Mouse (Mus musculus) stomach, embryonic 14.5 days (tissue): ENCODE measurements at regions not wholly inside any gene's neighbourhood (a gene's known extent, or its start where the extent isn't known, plus 50 kb on each side); places are given as distances from the start of the nearest gene placed in this dataset.

Experiments
- ATAC-seq: fragments of 200-750 bp; cut with Nextera tagmentation; 2 replicates; pipeline ENCODE4 v1.8.0; 2017; ENCODE audit warnings: low read depth, moderate TSS enrichment; ENCODE audit not compliant: insufficient number of reproducible peaks, insufficient read depth, low FRiP score
- H3K27ac ChIP-seq: fragments of 300-500 bp; sonication (generic); 2 replicates; pipeline ENCODE4 v1.5.1; 2014; ENCODE audit warnings: mild to moderate bottlenecking, low read length, moderate library complexity, mixed read lengths
- H3K27me3 ChIP-seq: fragments of 300-500 bp; sonication (generic); 2 replicates; pipeline ENCODE4 v1.6.1; 2014; ENCODE audit warnings: low read length, control low read depth, mixed read lengths; ENCODE audit not compliant: control insufficient read depth, insufficient read depth
- H3K36me3 ChIP-seq: fragments of 300-500 bp; sonication (generic); 2 replicates; pipeline ENCODE4 v1.6.1; 2014; ENCODE audit warnings: mild to moderate bottlenecking, control low read depth, low read length, moderate library complexity, mixed read lengths; ENCODE audit not compliant: control insufficient read depth, insufficient read depth
- H3K4me1 ChIP-seq: fragments of 300-500 bp; sonication (generic); 2 replicates; pipeline ENCODE4 v1.6.1; 2014; ENCODE audit warnings: low read length, control low read depth, mixed read lengths; ENCODE audit not compliant: control insufficient read depth, insufficient read depth
- H3K4me2 ChIP-seq: fragments of 300-500 bp; sonication (generic); replicated peaks from 2 replicates; pipeline ENCODE4 v1.6.1; 2014; ENCODE audit warnings: low read depth, low read length, control low read depth
- H3K4me3 ChIP-seq: fragments of 300-500 bp; sonication (generic); 2 replicates; pipeline ENCODE4 v1.5.1; 2014; ENCODE audit warnings: low read depth, low read length, control low read depth
- H3K9ac ChIP-seq: fragments of 300-500 bp; sonication (generic); replicated peaks from 2 replicates; pipeline ENCODE4 v1.6.1; 2014; ENCODE audit warnings: low read depth, mild to moderate bottlenecking, control low read depth, low read length, moderate library complexity, mixed read lengths
- H3K9me3 ChIP-seq: fragments of 300-500 bp; sonication (generic); 2 replicates; pipeline ENCODE4 v1.6.1; 2016; ENCODE audit warnings: low read depth, low read length, control low read depth; ENCODE audit not compliant: control insufficient read depth
- WGBS: fragments of 180-500 bp; shearing (Covaris S2); extraction: QIAGEN DNeasy Blood & Tissue Kit; methylation state at CpG from one replicate; pipeline ENCODE4 v1.1.7; 2014; 5-methylcytosine and 5-hydroxymethylcytosine counted together

- no peaks in the 10 kb centered on the region for H3K36me3 ChIP-seq
- no peak overlapping the region for H3K4me3 ChIP-seq
- H3K4me1 ChIP-seq: peaks cover 3% of the 10 kb centered on the region; the same call in 1 of the 2 replicates
- no peaks in the 10 kb centered on the region for H3K9me3 ChIP-seq
- WGBS: 67% methylated on average over 3 of the region's 3 CpGs
- H3K27ac ChIP-seq: no peak overlapping the region
- H3K27me3 ChIP-seq: no peaks in the 10 kb centered on the region
- no peak overlapping the region for H3K9ac ChIP-seq
- no peak overlapping the region for H3K4me2 ChIP-seq
- ATAC-seq: no peak
Measured at GRCm38 (mm10) chr5:119374861-119375260, 295.6 kb upstream of the Tbx3 start.

- Histone ChIP-seq H3K4me1 (no peaks in the 10 kb centered on the region; the same call in 1 of the 2 replicates), H3K27ac (no peak overlapping the region), H3K36me3 (no peaks in the 10 kb centered on the region), H3K9ac (no peak overlapping the region), H3K4me3 (no peak overlapping the region), H3K4me2 (no peak overlapping the region), H3K27me3 (no peaks in the 10 kb centered on the region), H3K9me3 (no peaks in the 10 kb centered on the region)
- no peak for ATAC-seq
- WGBS: 47% methylated on average over 8 of the region's 8 CpGs
Measured at GRCm38 (mm10) chr5:119378261-119378660, 292.2 kb upstream of the Tbx3 start.

- Histone ChIP-seq H3K4me2 (no peak overlapping the region), H3K9me3 (no peaks in the 10 kb centered on the region), H3K36me3 (no peaks in the 10 kb centered on the region), H3K9ac (no peak overlapping the region), H3K27ac (no peak overlapping the region), H3K27me3 (no peaks in the 10 kb centered on the region), H3K4me1 (no peaks in the 10 kb centered on the region; the same call in 1 of the 2 replicates), H3K4me3 (no peak overlapping the region)
- ATAC-seq: no peak
- WGBS: 62% methylated on average over 6 of the region's 6 CpGs
Measured at GRCm38 (mm10) chr5:119379915-119380432, 290.5 kb upstream of the Tbx3 start.

GRCm38 (mm10) chr5:119381495-119381894 lies 289.0 kb upstream of the Tbx3 start:
- Histone ChIP-seq H3K4me3 (no peak overlapping the region), H3K27me3 (no peaks in the 10 kb centered on the region), H3K4me1 (no peaks in the 10 kb centered on the region; the same call in 1 of the 2 replicates), H3K4me2 (no peak overlapping the region), H3K9ac (no peak overlapping the region), H3K27ac (no peak overlapping the region), H3K9me3 (no peaks in the 10 kb centered on the region), H3K36me3 (no peaks in the 10 kb centered on the region)
- ATAC-seq: no peak
- 66% methylated on average over 12 of the region's 12 CpGs for whole genome bisulfite sequencing

- no peaks in the 10 kb centered on the region for H3K9me3 ChIP-seq
- no peaks in the 10 kb centered on the region for H3K36me3 ChIP-seq
- H3K4me2 ChIP-seq: no peak overlapping the region
- H3K4me1 ChIP-seq: peaks cover 3% of the 10 kb centered on the region; the same call in 1 of the 2 replicates
- H3K27ac ChIP-seq: no peak overlapping the region
- no peak overlapping the region for H3K9ac ChIP-seq
- 86% methylated on average over 10 of the region's 10 CpGs for WGBS
- H3K4me3 ChIP-seq: no peak overlapping the region
- no peaks in the 10 kb centered on the region for H3K27me3 ChIP-seq
- ATAC-seq: no peak
Measured at GRCm38 (mm10) chr5:119385506-119385905, 285.0 kb upstream of the Tbx3 start.

- H3K9ac ChIP-seq: no peak overlapping the region
- H3K4me2 ChIP-seq: no peak overlapping the region
- H3K4me3 ChIP-seq: no peak overlapping the region
- H3K27me3 ChIP-seq: no peaks in the 10 kb centered on the region
- peaks cover 3% of the 10 kb centered on the region; the same call in 1 of the 2 replicates for H3K4me1 ChIP-seq
- ATAC-seq: no peak
- H3K36me3 ChIP-seq: no peaks in the 10 kb centered on the region
- no peak overlapping the region for H3K27ac ChIP-seq
- 64% methylated on average over 8 of the region's 8 CpGs for WGBS
- H3K9me3 ChIP-seq: no peaks in the 10 kb centered on the region
Measured at GRCm38 (mm10) chr5:119386821-119387220, 283.6 kb upstream of the Tbx3 start.

- H3K4me3 ChIP-seq: no peak overlapping the region
- no peak overlapping the region for H3K4me2 ChIP-seq
- no peak for ATAC-seq
- H3K4me1 ChIP-seq: peaks cover 3% of the 10 kb centered on the region; the same call in 1 of the 2 replicates
- no peaks in the 10 kb centered on the region for H3K9me3 ChIP-seq
- 45% methylated on average over 2 of the region's 2 CpGs for WGBS
- H3K36me3 ChIP-seq: no peaks in the 10 kb centered on the region
- H3K27ac ChIP-seq: no peak overlapping the region
- no peak overlapping the region for H3K9ac ChIP-seq
- no peaks in the 10 kb centered on the region for H3K27me3 ChIP-seq
Measured at GRCm38 (mm10) chr5:119387261-119387660, 283.2 kb upstream of the Tbx3 start.

- H3K9ac ChIP-seq: no peak overlapping the region
- peak overlapping the region; percentile 33; the same call in 1 of the 2 replicates for H3K27ac ChIP-seq
- no peak overlapping the region for H3K4me2 ChIP-seq
- H3K4me1 ChIP-seq: peaks cover 3% of the 10 kb centered on the region; the same call in 1 of the 2 replicates
- ATAC-seq: no peak
- no peaks in the 10 kb centered on the region for H3K27me3 ChIP-seq
- WGBS: 59% methylated on average over 5 of the region's 5 CpGs
- no peaks in the 10 kb centered on the region for H3K36me3 ChIP-seq
- no peak overlapping the region for H3K4me3 ChIP-seq
- H3K9me3 ChIP-seq: no peaks in the 10 kb centered on the region
Measured at GRCm38 (mm10) chr5:119388841-119389240, 281.6 kb upstream of the Tbx3 start.

GRCm38 (mm10) chr5:119389384-119389783 lies 281.1 kb upstream of the Tbx3 start:
- 73% methylated on average over 9 of the region's 9 CpGs for WGBS
- H3K9me3 ChIP-seq: no peaks in the 10 kb centered on the region
- H3K4me3 ChIP-seq: no peak overlapping the region
- no peak overlapping the region for H3K9ac ChIP-seq
- ATAC-seq: no peak
- H3K4me2 ChIP-seq: no peak overlapping the region
- peak overlapping the region; percentile 72; the same call in 1 of the 2 replicates for H3K27ac ChIP-seq
- no peaks in the 10 kb centered on the region for H3K36me3 ChIP-seq
- peaks cover 3% of the 10 kb centered on the region; the same call in 1 of the 2 replicates for H3K4me1 ChIP-seq
- H3K27me3 ChIP-seq: no peaks in the 10 kb centered on the region
